Mouse (Mus musculus): ENCODE results near the gene Olfr543. TPM values are rescaled to one million over a fixed set of nuclear protein-coding genes. Genes with fewer than 3 reads are reported as not detected.
"Not testable (repeated sequence)": the region's sequence is repeated elsewhere in the genome, so short reads cannot be mapped to it uniquely, and the experiment has no call there.

Olfr543 gene
- polyA plus RNA-seq, 1 experiment: not detected

DNA sequence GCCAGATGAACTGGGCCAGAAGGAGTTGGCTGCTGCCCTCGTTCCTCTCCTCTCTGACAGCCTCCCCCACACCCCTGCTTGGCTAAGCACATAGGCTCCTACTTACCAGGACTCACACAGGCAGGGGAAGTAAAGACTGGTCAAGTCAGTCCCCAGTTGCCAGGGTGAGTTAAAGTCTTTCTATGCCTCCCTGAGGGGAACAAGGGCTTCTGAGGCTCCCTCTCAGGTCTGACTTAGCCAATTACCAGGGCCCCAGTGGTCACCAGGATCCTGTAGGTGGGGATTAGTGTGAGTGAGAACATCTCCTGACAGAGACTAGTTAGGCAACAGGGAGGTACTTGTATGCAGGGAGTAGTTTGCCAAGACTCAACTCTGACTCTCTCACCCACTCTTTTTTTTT is 6.7 kb upstream of the Olfr543 start, which contains the start of gene Olfr544:
Gene Olfr544 (minus strand): TSS at position 153 of the 400 bp plus-strand sequence.
- DNase-seq: no peak
- TF ChIP-seq POLR2A (IDR thresholded peaks at IDR 0.05; ENCODE audit: control insufficient read depth, extremely low read depth, insufficient read depth, low read length, poor library complexity) (no peak), CTCF (IDR thresholded peaks at IDR 0.05; ENCODE audit: borderline replicate concordance, control insufficient read depth, extremely low read depth, insufficient read depth, low read length, poor library complexity) (no peak)
- WGBS: 44% methylated on average over 1 of the region's 1 CpGs

DNA sequence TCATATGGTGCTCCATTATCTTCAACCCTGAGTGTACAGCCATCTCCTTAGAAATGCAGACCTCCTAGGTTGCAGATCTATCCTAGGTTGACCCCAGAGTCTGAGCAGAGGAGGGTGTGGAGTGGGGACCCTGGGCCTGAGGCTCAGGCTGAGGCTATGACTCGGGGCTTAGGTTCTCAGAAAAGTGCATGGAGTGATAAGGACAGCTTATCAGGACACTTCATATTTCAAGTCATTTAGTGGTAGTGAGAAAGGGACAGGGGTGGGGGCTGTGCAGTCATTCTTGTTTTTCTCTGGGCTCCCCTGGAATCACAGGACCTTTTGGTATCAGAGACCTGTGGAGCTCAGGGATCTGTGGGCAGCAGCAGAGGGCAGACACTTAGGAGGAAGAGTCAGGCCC is 4.6 kb upstream of the Olfr543 start:
- Histone ChIP-seq H3K27ac (ENCODE audit: control insufficient read depth, insufficient read depth, low read length) (no peak overlapping the region), H3K4me1 (replicated peaks; ENCODE audit: control insufficient read depth, insufficient read depth, low read length) (no peaks in the 10 kb centered on the region), H3K4me3 (ENCODE audit: control insufficient read depth, insufficient read depth, low read length) (no peak overlapping the region), H3K36me3 (ENCODE audit: control insufficient read depth, insufficient read depth, low read length) (no peaks in the 10 kb centered on the region), H3K27me3 (ENCODE audit: control insufficient read depth, insufficient read depth, low read length) (no peaks in the 10 kb centered on the region)
- DNase-seq: no peak
- 89% methylated on average over 1 of the region's 1 CpGs for WGBS
- TF ChIP-seq CTCF (IDR thresholded peaks at IDR 0.05; ENCODE audit: borderline replicate concordance, control insufficient read depth, extremely low read depth, insufficient read depth, low read length, poor library complexity): no peak
- no peak for TF ChIP-seq POLR2A (IDR thresholded peaks at IDR 0.05; ENCODE audit: control insufficient read depth, extremely low read depth, insufficient read depth, low read length, poor library complexity)

More for the DNA sequence above, 6.7 kb upstream of the Olfr543 start, which contains the start of gene Olfr544:
- no peak within 1 kb of the TSS for H3K4me3 ChIP-seq (ENCODE audit: control insufficient read depth, insufficient read depth, low read length)
- no peaks in the 10 kb centered on the region for H3K36me3 ChIP-seq (ENCODE audit: control insufficient read depth, insufficient read depth, low read length)
- H3K27me3 ChIP-seq (ENCODE audit: control insufficient read depth, insufficient read depth, low read length): no peaks in the 10 kb centered on the region
- H3K4me1 ChIP-seq (replicated peaks; ENCODE audit: control insufficient read depth, insufficient read depth, low read length): no peaks in the 10 kb centered on the region
- no peak within 1 kb of the TSS for H3K27ac ChIP-seq (ENCODE audit: control insufficient read depth, insufficient read depth, low read length)

DNA sequence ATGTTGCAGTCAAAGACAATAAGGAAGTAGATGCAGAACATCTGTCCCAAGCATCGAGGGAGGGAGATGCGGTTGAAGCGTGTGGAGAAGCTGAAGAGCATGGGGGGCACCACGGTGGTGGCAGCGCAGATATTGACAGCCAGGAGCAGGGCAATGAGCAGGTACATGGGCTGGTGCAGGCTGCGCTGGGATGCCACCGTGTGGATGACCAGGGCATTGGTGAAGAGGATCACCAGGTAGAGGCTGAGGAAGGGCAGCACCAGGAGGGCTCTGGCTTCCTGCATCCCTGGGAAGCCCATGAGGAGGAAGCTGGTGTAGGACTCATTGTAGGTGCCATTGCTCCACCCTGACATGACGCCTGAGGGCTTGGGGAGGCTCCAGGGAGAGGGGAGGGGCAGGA is 3.3 kb upstream of the Olfr543 start:
- H3K4me3 ChIP-seq (ENCODE audit: control insufficient read depth, insufficient read depth, low read length); H3K27me3 ChIP-seq (ENCODE audit: control insufficient read depth, insufficient read depth, low read length); DNase-seq; H3K27ac ChIP-seq (ENCODE audit: control insufficient read depth, insufficient read depth, low read length); H3K36me3 ChIP-seq (ENCODE audit: control insufficient read depth, insufficient read depth, low read length); H3K4me1 ChIP-seq (replicated peaks; ENCODE audit: control insufficient read depth, insufficient read depth, low read length): not testable (repeated sequence)
- 74% methylated on average over 8 of the region's 8 CpGs for WGBS

DNA sequence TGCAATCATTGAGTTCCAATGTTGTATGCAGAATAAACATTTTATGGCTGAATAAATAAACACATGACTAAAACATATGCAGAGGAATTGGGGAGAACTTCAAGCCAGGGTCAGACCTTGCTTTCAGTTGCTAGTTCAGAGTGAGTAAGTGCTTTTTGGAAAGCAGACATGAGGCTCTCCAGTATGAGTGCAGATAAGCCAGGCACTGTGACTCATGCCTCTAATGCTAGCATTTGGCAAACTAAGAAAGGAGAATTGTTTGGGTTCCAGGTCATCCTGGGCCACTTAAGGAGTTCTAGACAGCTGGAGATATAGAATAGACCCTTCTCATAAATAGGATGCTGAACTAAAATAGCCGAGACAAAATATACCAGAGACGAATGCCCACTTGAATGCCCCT is 2.2 kb upstream of the Olfr543 start:
- no peak for TF ChIP-seq POLR2A (IDR thresholded peaks at IDR 0.05; ENCODE audit: control insufficient read depth, extremely low read depth, insufficient read depth, low read length, poor library complexity)
- no peak for TF ChIP-seq CTCF (IDR thresholded peaks at IDR 0.05; ENCODE audit: borderline replicate concordance, control insufficient read depth, extremely low read depth, insufficient read depth, low read length, poor library complexity)
- Histone ChIP-seq H3K27me3 (ENCODE audit: control insufficient read depth, insufficient read depth, low read length) (no peaks in the 10 kb centered on the region), H3K4me1 (replicated peaks; ENCODE audit: control insufficient read depth, insufficient read depth, low read length) (no peaks in the 10 kb centered on the region), H3K27ac (ENCODE audit: control insufficient read depth, insufficient read depth, low read length) (no peak overlapping the region), H3K36me3 (ENCODE audit: control insufficient read depth, insufficient read depth, low read length) (no peaks in the 10 kb centered on the region), H3K4me3 (ENCODE audit: control insufficient read depth, insufficient read depth, low read length) (no peak overlapping the region)
- no peak for DNase-seq
- 86% methylated on average over 2 of the region's 2 CpGs for WGBS

DNA sequence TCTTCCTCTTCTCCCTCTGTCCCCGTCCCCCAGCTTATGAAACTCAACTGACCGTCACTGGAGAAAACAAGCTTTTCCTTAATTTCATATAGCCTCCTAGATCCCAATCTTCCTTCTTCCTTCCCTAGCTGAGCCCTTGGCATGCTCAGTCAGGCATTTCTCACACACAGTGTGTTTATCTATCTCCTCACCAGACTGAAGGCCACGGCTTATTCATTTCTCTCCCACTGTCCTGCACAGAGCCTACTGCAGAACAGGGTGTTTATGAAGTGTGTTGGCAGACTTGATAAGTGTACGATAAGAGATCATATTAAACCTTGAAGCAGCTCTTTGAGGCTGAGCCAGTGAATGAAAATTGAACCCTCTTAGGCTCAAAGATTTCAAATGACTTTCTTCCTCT is 658 bp downstream of the Olfr543 start:
- H3K4me1 ChIP-seq (replicated peaks; ENCODE audit: control insufficient read depth, insufficient read depth, low read length): no peaks in the 10 kb centered on the region
- H3K36me3 ChIP-seq (ENCODE audit: control insufficient read depth, insufficient read depth, low read length): no peaks in the 10 kb centered on the region
- TF ChIP-seq POLR2A (IDR thresholded peaks at IDR 0.05; ENCODE audit: control insufficient read depth, extremely low read depth, insufficient read depth, low read length, poor library complexity) (no peak), CTCF (IDR thresholded peaks at IDR 0.05; ENCODE audit: borderline replicate concordance, control insufficient read depth, extremely low read depth, insufficient read depth, low read length, poor library complexity) (no peak)
- DNase-seq: no peak
- 89% methylated on average over 4 of the region's 4 CpGs for WGBS
- H3K27ac ChIP-seq (ENCODE audit: control insufficient read depth, insufficient read depth, low read length): no peak overlapping the region
- H3K27me3 ChIP-seq (ENCODE audit: control insufficient read depth, insufficient read depth, low read length): no peaks in the 10 kb centered on the region
- no peak overlapping the region for H3K4me3 ChIP-seq (ENCODE audit: control insufficient read depth, insufficient read depth, low read length)

DNA sequence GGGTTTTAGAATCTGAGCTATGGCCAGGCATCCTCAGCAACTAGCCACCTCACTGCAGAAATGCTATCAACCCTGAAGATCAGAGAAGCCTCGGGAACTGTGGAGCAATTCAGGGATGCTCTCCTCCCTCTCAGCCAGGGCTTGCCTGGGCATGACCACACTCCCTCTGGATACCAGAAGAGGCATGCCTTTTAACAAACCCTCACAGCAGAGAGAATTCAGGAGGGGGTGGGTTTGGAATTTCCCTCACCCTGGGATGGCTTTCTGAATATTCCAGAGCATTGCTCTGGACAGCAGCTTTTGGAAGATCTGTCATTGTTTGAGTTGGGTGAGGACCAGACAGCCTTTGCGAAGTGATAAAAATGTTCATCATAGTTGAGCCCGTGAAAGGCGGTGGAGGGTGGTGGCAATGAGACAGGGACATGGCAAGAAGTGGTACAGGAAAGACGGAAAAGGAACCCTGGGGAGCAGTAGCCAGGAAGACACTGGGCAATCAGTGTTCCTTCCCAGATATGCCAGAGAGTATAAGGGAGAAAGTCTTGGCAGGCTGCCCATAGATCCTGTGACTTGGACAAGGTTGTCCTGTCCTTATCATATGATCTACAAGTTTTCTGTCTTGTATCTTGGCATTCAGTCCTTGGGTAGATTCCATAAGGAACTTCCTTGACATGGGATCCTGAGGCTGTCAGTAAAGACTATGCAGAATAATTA is 2.0 kb downstream of the Olfr543 start:
- TF ChIP-seq POLR2A (IDR thresholded peaks at IDR 0.05; ENCODE audit: control insufficient read depth, extremely low read depth, insufficient read depth, low read length, poor library complexity) (no peak), CTCF (IDR thresholded peaks at IDR 0.05; ENCODE audit: borderline replicate concordance, control insufficient read depth, extremely low read depth, insufficient read depth, low read length, poor library complexity) (no peak)
- DNase-seq: no peak
- 87% methylated on average over 5 of the region's 5 CpGs for WGBS
- Histone ChIP-seq H3K36me3 (ENCODE audit: control insufficient read depth, insufficient read depth, low read length) (no peaks in the 10 kb centered on the region), H3K27me3 (ENCODE audit: control insufficient read depth, insufficient read depth, low read length) (no peaks in the 10 kb centered on the region), H3K27ac (ENCODE audit: control insufficient read depth, insufficient read depth, low read length) (peak overlapping the region; percentile 28; the same call in 1 of the 2 replicates), H3K4me1 (replicated peaks; ENCODE audit: control insufficient read depth, insufficient read depth, low read length) (no peaks in the 10 kb centered on the region), H3K4me3 (ENCODE audit: control insufficient read depth, insufficient read depth, low read length) (no peak overlapping the region)

DNA sequence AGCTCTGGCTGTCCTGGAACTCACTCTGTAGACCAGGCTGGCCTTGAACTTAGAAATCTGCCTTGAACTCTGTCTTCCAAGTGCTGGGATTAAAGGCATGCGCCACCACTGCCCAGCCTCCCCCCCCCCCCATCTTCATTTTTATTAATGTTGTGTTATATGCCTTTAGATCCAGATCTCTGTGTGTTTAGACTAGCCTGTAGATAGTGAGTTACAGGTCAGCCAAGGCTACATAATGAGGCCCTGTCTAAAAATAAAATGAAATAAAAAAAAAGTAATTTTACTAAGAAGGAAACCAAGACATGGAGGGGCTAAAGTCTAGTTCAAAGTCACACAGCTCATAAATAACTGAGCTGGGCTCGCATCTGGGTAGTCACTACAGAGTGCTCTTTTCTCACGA is 2.6 kb downstream of the Olfr543 start:
- Histone ChIP-seq H3K4me3 (ENCODE audit: control insufficient read depth, insufficient read depth, low read length) (no peak overlapping the region), H3K36me3 (ENCODE audit: control insufficient read depth, insufficient read depth, low read length) (no peaks in the 10 kb centered on the region), H3K27ac (ENCODE audit: control insufficient read depth, insufficient read depth, low read length) (no peak overlapping the region), H3K27me3 (ENCODE audit: control insufficient read depth, insufficient read depth, low read length) (no peaks in the 10 kb centered on the region), H3K4me1 (replicated peaks; ENCODE audit: control insufficient read depth, insufficient read depth, low read length) (no peaks in the 10 kb centered on the region)
- TF ChIP-seq POLR2A (IDR thresholded peaks at IDR 0.05; ENCODE audit: control insufficient read depth, extremely low read depth, insufficient read depth, low read length, poor library complexity) (no peak), CTCF (IDR thresholded peaks at IDR 0.05; ENCODE audit: borderline replicate concordance, control insufficient read depth, extremely low read depth, insufficient read depth, low read length, poor library complexity) (no peak)
- WGBS: 69% methylated on average over 3 of the region's 3 CpGs
- DNase-seq: no peak
